Mouse (Mus musculus): ENCODE measurements around the gene Cym. TPM values are rescaled to one million over a fixed set of nuclear protein-coding genes. Genes with fewer than 3 reads are reported as not detected.

The Cym gene
- polyA plus RNA-seq, 1 experiment from 2014 or later, result 0.17 TPM

- Histone ChIP-seq H3K4me3 (replicated peaks; ENCODE audit: low read depth, low read length) (no peak overlapping the region), H3K27ac (replicated peaks; ENCODE audit: low read depth, low read length) (no peak overlapping the region), H3K4me2 (ENCODE audit: low read length) (no peak overlapping the region), H3K27me3 (ENCODE audit: control insufficient read depth, insufficient read depth, low read length) (no peaks in the 10 kb centered on the region), H3K36me3 (ENCODE audit: control insufficient read depth, insufficient read depth, low read length) (no peaks in the 10 kb centered on the region), H3K4me1 (ENCODE audit: control insufficient read depth, insufficient read depth, low read length) (0 out of 2 replicates have a peak, but pooled peaks cover 3% of the 10 kb centered on the region), H3K9ac (replicated peaks; ENCODE audit: low read length) (no peak overlapping the region), H3K9me3 (ENCODE audit: control insufficient read depth, low read length) (no peaks in the 10 kb centered on the region)
- 75% methylated on average over 8 of the region's 8 CpGs for WGBS
- DNase-seq, result peak; percentile 15
- ATAC-seq (ENCODE audit: low FRiP score, low TSS enrichment), result 0 out of 2 replicates have a peak, but pooled peaks have one; percentile 6
Observed at GRCm38 (mm10) chr3:107216400-107217100, 5.0 kb downstream of the Cym start.

DNA sequence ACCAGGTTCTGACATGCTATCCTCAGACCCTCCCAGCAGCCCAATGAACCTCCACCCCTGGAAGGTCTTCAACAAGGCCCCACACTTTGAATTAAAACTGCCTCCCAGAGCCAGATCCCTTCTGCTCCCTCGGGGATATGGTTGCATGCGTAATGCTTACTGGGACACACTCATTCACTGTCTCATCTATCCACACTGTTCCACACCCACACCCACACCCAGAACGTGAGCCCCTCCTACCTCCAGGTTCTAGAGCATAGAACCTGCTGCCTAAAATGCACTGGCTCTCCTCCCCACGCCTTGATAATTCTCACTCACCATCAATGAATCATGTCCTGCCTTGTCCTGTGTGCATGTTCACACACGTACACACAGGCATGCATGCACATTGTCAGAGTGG is 6.9 kb downstream of the Cym start:
- H3K9me3 ChIP-seq (ENCODE audit: control insufficient read depth, low read length), result no peaks in the 10 kb centered on the region
- DNase-seq, result no peak
- H3K4me2 ChIP-seq (ENCODE audit: low read length), result no peak overlapping the region
- H3K4me3 ChIP-seq (replicated peaks; ENCODE audit: low read depth, low read length), result no peak overlapping the region
- no peaks in the 10 kb centered on the region for H3K27me3 ChIP-seq (ENCODE audit: control insufficient read depth, insufficient read depth, low read length)
- H3K4me1 ChIP-seq (ENCODE audit: control insufficient read depth, insufficient read depth, low read length), result 0 out of 2 replicates have a peak, but pooled peaks cover 3% of the 10 kb centered on the region
- H3K27ac ChIP-seq (replicated peaks; ENCODE audit: low read depth, low read length), result no peak overlapping the region
- H3K9ac ChIP-seq (replicated peaks; ENCODE audit: low read length), result no peak overlapping the region
- no peak for ATAC-seq (ENCODE audit: low FRiP score, low TSS enrichment)
- no peaks in the 10 kb centered on the region for H3K36me3 ChIP-seq (ENCODE audit: control insufficient read depth, insufficient read depth, low read length)
- WGBS, result 88% methylated on average over 5 of the region's 5 CpGs

- no peak overlapping the region for H3K9ac ChIP-seq (replicated peaks; ENCODE audit: low read length)
- no peaks in the 10 kb centered on the region for H3K9me3 ChIP-seq (ENCODE audit: control insufficient read depth, low read length)
- H3K4me1 ChIP-seq (ENCODE audit: control insufficient read depth, insufficient read depth, low read length), result peaks cover 16% of the 10 kb centered on the region
- ATAC-seq (ENCODE audit: low FRiP score, low TSS enrichment) (peak; percentile 32; the same call in 1 of the 2 replicates), DNase-seq (peak; percentile 72)
- H3K4me3 ChIP-seq (replicated peaks; ENCODE audit: low read depth, low read length), result no peak overlapping the region
- H3K27me3 ChIP-seq (ENCODE audit: control insufficient read depth, insufficient read depth, low read length), result no peaks in the 10 kb centered on the region
- no peaks in the 10 kb centered on the region for H3K36me3 ChIP-seq (ENCODE audit: control insufficient read depth, insufficient read depth, low read length)
- 60% methylated on average over 7 of the region's 7 CpGs for WGBS
- H3K4me2 ChIP-seq (ENCODE audit: low read length), result no peak overlapping the region
- peak overlapping the region; percentile 67 for H3K27ac ChIP-seq (replicated peaks; ENCODE audit: low read depth, low read length)
Observed at GRCm38 (mm10) chr3:107207625-107208253, 13.8 kb downstream of the Cym start.

DNA sequence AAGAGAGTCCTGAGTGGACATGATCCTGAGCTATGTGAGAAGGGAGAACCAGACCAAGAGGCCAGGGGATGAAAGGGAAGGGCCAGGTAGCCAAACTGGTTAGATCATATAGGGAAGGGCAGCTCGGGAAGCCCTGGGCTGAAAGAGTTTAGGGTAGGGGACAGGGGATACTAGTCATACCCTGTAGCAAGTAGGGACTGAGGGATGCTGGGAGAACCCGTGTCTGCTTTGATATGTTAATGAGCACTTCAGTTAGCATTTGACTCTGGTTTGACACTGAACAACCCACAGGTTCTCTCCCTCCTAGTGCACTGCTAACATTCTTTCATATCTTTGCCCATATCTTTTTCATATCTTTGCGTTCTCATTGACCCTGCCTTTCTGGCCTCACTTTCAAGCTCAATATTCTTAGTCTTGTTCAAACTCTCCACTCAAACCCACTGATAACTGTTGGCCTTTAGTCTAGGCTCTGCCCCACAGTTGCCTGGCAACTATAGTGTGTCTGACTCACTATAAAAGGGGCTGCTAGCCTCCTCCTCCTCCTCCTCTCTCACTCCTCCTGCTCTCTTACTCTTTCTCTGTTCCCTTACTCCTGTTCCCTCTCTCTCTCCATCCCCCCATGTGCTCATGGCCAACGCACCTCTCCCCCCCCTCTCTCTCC is 14.9 kb downstream of the Cym start:
- no peak overlapping the region; the same call in 1 of the 2 replicates for H3K27ac ChIP-seq (replicated peaks; ENCODE audit: low read depth, low read length)

GRCm38 (mm10) chr3:107205994-107206393 is 15.5 kb downstream of the Cym start:
- no peak overlapping the region for H3K27ac ChIP-seq (replicated peaks; ENCODE audit: low read depth, low read length)
- peak; percentile 86 for DNase-seq
- H3K4me2 ChIP-seq (ENCODE audit: low read length), result no peak overlapping the region
- H3K27me3 ChIP-seq (ENCODE audit: control insufficient read depth, insufficient read depth, low read length), result no peaks in the 10 kb centered on the region
- H3K4me1 ChIP-seq (ENCODE audit: control insufficient read depth, insufficient read depth, low read length), result peaks cover 19% of the 10 kb centered on the region
- H3K9ac ChIP-seq (replicated peaks; ENCODE audit: low read length), result no peak overlapping the region
- no peaks in the 10 kb centered on the region for H3K36me3 ChIP-seq (ENCODE audit: control insufficient read depth, insufficient read depth, low read length)
- WGBS, result 11% methylated on average over 4 of the region's 4 CpGs
- H3K9me3 ChIP-seq (ENCODE audit: control insufficient read depth, low read length), result no peaks in the 10 kb centered on the region
- no peak for ATAC-seq (ENCODE audit: low FRiP score, low TSS enrichment)
- no peak overlapping the region for H3K4me3 ChIP-seq (replicated peaks; ENCODE audit: low read depth, low read length)

More for the DNA sequence above, 14.9 kb downstream of the Cym start:
- Histone ChIP-seq H3K4me3 (replicated peaks; ENCODE audit: low read depth, low read length) (no peak overlapping the region), H3K36me3 (ENCODE audit: control insufficient read depth, insufficient read depth, low read length) (no peaks in the 10 kb centered on the region), H3K4me1 (ENCODE audit: control insufficient read depth, insufficient read depth, low read length) (peaks cover 19% of the 10 kb centered on the region), H3K4me2 (ENCODE audit: low read length) (no peak overlapping the region), H3K9me3 (ENCODE audit: control insufficient read depth, low read length) (no peaks in the 10 kb centered on the region), H3K9ac (replicated peaks; ENCODE audit: low read length) (no peak overlapping the region), H3K27me3 (ENCODE audit: control insufficient read depth, insufficient read depth, low read length) (no peaks in the 10 kb centered on the region)
- 41% methylated on average over 4 of the region's 4 CpGs for WGBS
- ATAC-seq (ENCODE audit: low FRiP score, low TSS enrichment) (0 out of 2 replicates have a peak, but pooled peaks have one; percentile 32), DNase-seq (peak; percentile 22)

DNA sequence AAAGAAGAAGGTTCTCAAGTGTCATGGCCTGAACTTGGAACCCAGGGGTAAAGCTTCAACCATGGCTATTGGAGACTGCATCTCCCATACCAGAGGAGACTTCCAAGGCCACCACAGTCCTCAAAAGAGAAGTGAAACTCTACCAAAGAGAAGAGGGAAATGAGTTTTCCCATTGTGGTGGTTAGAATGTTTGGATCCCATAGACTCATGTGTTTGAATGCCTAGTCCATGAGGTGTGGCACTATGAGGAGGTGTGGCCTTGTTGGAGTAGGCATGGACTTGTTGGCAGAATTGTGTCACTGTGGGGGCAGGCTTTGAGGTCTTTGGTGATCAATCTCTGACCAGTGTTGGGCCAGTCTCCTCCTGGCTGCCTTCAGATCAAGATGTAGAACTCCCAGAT is 16.4 kb downstream of the Cym start:
- Histone ChIP-seq H3K27ac (replicated peaks; ENCODE audit: low read depth, low read length) (no peak overlapping the region), H3K4me3 (replicated peaks; ENCODE audit: low read depth, low read length) (no peak overlapping the region), H3K4me1 (ENCODE audit: control insufficient read depth, insufficient read depth, low read length) (peaks cover 19% of the 10 kb centered on the region), H3K9me3 (ENCODE audit: control insufficient read depth, low read length) (no peaks in the 10 kb centered on the region), H3K9ac (replicated peaks; ENCODE audit: low read length) (no peak overlapping the region), H3K36me3 (ENCODE audit: control insufficient read depth, insufficient read depth, low read length) (no peaks in the 10 kb centered on the region), H3K4me2 (ENCODE audit: low read length) (no peak overlapping the region), H3K27me3 (ENCODE audit: control insufficient read depth, insufficient read depth, low read length) (no peaks in the 10 kb centered on the region)
- no peak for ATAC-seq (ENCODE audit: low FRiP score, low TSS enrichment)
- DNase-seq, result no peak

DNA sequence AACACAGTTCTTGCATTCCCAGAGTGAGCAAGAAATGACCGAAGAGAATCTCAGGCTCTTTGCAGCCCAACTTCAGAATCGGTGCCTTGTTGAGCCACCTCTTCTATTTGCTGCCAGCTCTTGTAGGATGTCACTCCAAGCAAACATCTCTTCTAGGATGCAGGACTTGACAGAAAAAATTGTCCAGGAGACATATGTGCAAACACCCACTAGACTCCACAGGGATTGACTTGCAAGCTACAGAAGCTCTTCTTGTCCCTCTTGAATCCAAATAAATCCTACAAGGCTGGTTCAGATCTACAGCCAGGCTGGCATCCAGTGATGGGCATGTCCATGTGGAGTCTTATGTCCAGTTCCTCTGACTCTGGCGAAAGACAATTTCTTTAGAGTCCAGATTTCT is 17.1 kb downstream of the Cym start:
- no peaks in the 10 kb centered on the region for H3K27me3 ChIP-seq (ENCODE audit: control insufficient read depth, insufficient read depth, low read length)
- H3K9ac ChIP-seq (replicated peaks; ENCODE audit: low read length), result no peak overlapping the region
- no peak for DNase-seq
- no peak overlapping the region for H3K27ac ChIP-seq (replicated peaks; ENCODE audit: low read depth, low read length)
- ATAC-seq (ENCODE audit: low FRiP score, low TSS enrichment), result no peak
- no peak overlapping the region for H3K4me3 ChIP-seq (replicated peaks; ENCODE audit: low read depth, low read length)
- H3K4me1 ChIP-seq (ENCODE audit: control insufficient read depth, insufficient read depth, low read length), result peaks cover 19% of the 10 kb centered on the region
- H3K9me3 ChIP-seq (ENCODE audit: control insufficient read depth, low read length), result no peaks in the 10 kb centered on the region
- H3K36me3 ChIP-seq (ENCODE audit: control insufficient read depth, insufficient read depth, low read length), result no peaks in the 10 kb centered on the region
- H3K4me2 ChIP-seq (ENCODE audit: low read length), result no peak overlapping the region
- 93% methylated on average over 3 of the region's 3 CpGs for WGBS

DNA sequence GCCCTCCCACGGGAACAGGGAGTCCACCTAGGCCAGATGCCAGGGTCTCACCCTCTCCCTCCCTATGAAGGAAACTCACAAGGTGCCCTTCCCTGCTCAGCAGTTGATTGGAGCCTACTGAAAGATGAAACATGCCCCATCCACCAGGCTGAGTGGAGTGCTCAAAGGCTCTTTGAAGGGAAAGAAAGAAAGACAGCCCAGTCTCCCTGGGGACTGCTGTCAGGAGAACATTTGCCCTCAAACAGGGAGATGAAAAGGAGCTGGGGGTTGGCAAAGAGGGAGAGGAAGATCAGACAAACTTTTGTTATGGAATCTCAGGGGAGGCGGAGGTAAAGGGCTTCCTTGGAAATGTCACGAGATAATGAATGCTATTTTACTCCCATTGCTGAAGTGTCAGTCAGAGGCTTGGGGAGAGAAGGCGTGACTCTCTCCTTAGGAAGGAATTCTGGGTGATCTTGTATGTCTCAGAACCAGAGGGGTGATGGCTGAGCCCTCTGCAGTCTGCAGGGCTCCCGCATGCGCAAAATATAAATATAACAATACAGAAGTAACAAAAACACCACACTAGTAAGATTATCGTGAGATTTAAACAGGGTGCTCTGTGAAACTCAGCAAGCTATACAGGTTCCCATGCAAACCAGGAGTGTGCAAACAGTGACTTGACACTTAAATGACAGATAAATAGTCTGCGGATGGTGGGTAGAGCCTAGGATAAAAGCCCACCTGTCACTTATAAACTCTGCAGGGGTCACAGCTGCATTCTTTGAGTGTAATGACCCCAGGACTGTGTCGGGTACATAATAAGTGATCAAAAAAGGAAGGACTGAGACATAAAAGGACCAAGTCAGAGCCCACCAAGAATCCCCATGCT is 20.0 kb downstream of the Cym start:
- H3K27ac ChIP-seq (replicated peaks; ENCODE audit: low read depth, low read length), result peak overlapping the region; percentile 43; the same call in 1 of the 2 replicates
- DNase-seq (peak; percentile 79), ATAC-seq (ENCODE audit: low FRiP score, low TSS enrichment) (peak; percentile 68)
- no peak overlapping the region for H3K9ac ChIP-seq (replicated peaks; ENCODE audit: low read length)
- WGBS, result 13% methylated on average over 9 of the region's 9 CpGs
- no peak overlapping the region for H3K4me3 ChIP-seq (replicated peaks; ENCODE audit: low read depth, low read length)
- H3K4me2 ChIP-seq (ENCODE audit: low read length), result no peak overlapping the region
- no peaks in the 10 kb centered on the region for H3K27me3 ChIP-seq (ENCODE audit: control insufficient read depth, insufficient read depth, low read length)
- H3K36me3 ChIP-seq (ENCODE audit: control insufficient read depth, insufficient read depth, low read length), result no peaks in the 10 kb centered on the region
- H3K4me1 ChIP-seq (ENCODE audit: control insufficient read depth, insufficient read depth, low read length), result 0 out of 2 replicates have a peak, but pooled peaks cover 6% of the 10 kb centered on the region
- no peaks in the 10 kb centered on the region for H3K9me3 ChIP-seq (ENCODE audit: control insufficient read depth, low read length)
